Mouse (Mus musculus) midbrain, embryonic 14.5 days (tissue): ENCODE results near the gene Spsb3. TPM values are rescaled to one million over a fixed set of nuclear protein-coding genes. Genes with fewer than 3 reads are reported as not detected.

Source experiments
- ATAC-seq: fragments of 200-750 bp; cut with Nextera tagmentation; 2 replicates; pipeline ENCODE4 v1.8.0; 2017; ENCODE audit warnings: moderate number of reproducible peaks, moderate library complexity; ENCODE audit not compliant: low FRiP score, low TSS enrichment
- DNase-seq: peaks from one replicate; pipeline ENCODE4 v3.0.0-alpha.2; 2015
- H3K27ac ChIP-seq: fragments of 300-500 bp; sonication (generic); replicated peaks from 2 replicates; pipeline ENCODE4 v1.5.1; 2014; ENCODE audit warnings: mild to moderate bottlenecking, low read depth, low read length, moderate library complexity
- H3K27me3 ChIP-seq: fragments of 300-500 bp; sonication (generic); 2 replicates; pipeline ENCODE4 v1.6.1; 2014; ENCODE audit warnings: low read length, control low read depth, mixed read lengths; ENCODE audit not compliant: control insufficient read depth, insufficient read depth
- H3K36me3 ChIP-seq: fragments of 300-500 bp; sonication (generic); 2 replicates; pipeline ENCODE4 v1.6.1; 2014; ENCODE audit warnings: low read length, control low read depth; ENCODE audit not compliant: control insufficient read depth, insufficient read depth
- H3K4me1 ChIP-seq: fragments of 300-500 bp; sonication (generic); 2 replicates; pipeline ENCODE4 v1.6.1; 2014; ENCODE audit warnings: mild to moderate bottlenecking, antibody characterized with exemption, low read length, control low read depth; ENCODE audit not compliant: control insufficient read depth, insufficient read depth
- H3K4me2 ChIP-seq: fragments of 300-500 bp; sonication (generic); 2 replicates; pipeline ENCODE4 v1.6.1; 2014; ENCODE audit warnings: mild to moderate bottlenecking, low read length, moderate library complexity
- H3K4me3 ChIP-seq: fragments of 300-500 bp; sonication (generic); replicated peaks from 2 replicates; pipeline ENCODE4 v1.5.1; 2014; ENCODE audit warnings: low read depth, low read length
- H3K9ac ChIP-seq: fragments of 300-500 bp; sonication (generic); replicated peaks from 2 replicates; pipeline ENCODE4 v1.6.1; 2014; ENCODE audit warnings: mild to moderate bottlenecking, low read length, moderate library complexity
- H3K9me3 ChIP-seq: fragments of 300-500 bp; sonication (generic); 2 replicates; pipeline ENCODE4 v1.6.1; 2016; ENCODE audit warnings: low read length, control low read depth, mixed read lengths; ENCODE audit not compliant: control insufficient read depth
- WGBS: fragments of 180-500 bp; shearing (Covaris S2); extraction: QIAGEN DNeasy Blood & Tissue Kit; methylation state at CpG from one replicate; pipeline ENCODE4 v1.1.7; 2014; 5-methylcytosine and 5-hydroxymethylcytosine counted together
- polyA plus RNA-seq: library from polyadenylated mRNA; unstranded; fragments of >200 nt; fragmentation: Nextera tagmentation; extraction: Ambion mirVana; gene quantifications from 2 replicates; pipeline ENCODE4 v1.2.1, GENCODE M21; 2014

Gene Spsb3
- polyA plus RNA-seq, 1 experiment from 2014 or later, result 77.3 TPM

GRCm38 (mm10) chr17:24892785-24893184 lies 6.3 kb downstream of the Spsb3 start:
- DNase-seq (no peak), ATAC-seq (no peak)
- Histone ChIP-seq H3K27ac (no peak overlapping the region), H3K27me3 (no peaks in the 10 kb centered on the region), H3K4me1 (peaks cover 34% of the 10 kb centered on the region), H3K4me2 (no peak overlapping the region), H3K9me3 (no peaks in the 10 kb centered on the region), H3K36me3 (peaks cover 65% of the 10 kb centered on the region), H3K9ac (no peak overlapping the region), H3K4me3 (no peak overlapping the region)
- 88% methylated on average over 12 of the region's 12 CpGs for WGBS

- 96% methylated on average over 2 of the region's 2 CpGs for WGBS
- H3K9me3 ChIP-seq, result no peaks in the 10 kb centered on the region
- H3K4me2 ChIP-seq, result no peak overlapping the region
- no peak for ATAC-seq
- H3K4me3 ChIP-seq, result 0 out of 2 replicates have a peak overlapping the region, but pooled peaks have one; percentile 2
- H3K4me1 ChIP-seq, result peaks cover 31% of the 10 kb centered on the region
- no peaks in the 10 kb centered on the region for H3K27me3 ChIP-seq
- H3K9ac ChIP-seq, result no peak overlapping the region
- H3K27ac ChIP-seq, result no peak overlapping the region
- H3K36me3 ChIP-seq, result peaks cover 70% of the 10 kb centered on the region
- no peak for DNase-seq
These were observed 6.8 kb downstream of the Spsb3 start for GRCm38 (mm10) chr17:24893276-24893675.

- 11% methylated on average over 31 of the region's 31 CpGs for WGBS
- Histone ChIP-seq H3K4me3 (peak overlapping the region; percentile 83), H3K36me3 (peaks cover 71% of the 10 kb centered on the region), H3K9ac (peak overlapping the region; percentile 82), H3K4me2 (peak overlapping the region; percentile 100), H3K9me3 (no peaks in the 10 kb centered on the region), H3K4me1 (peaks cover 31% of the 10 kb centered on the region), H3K27me3 (no peaks in the 10 kb centered on the region), H3K27ac (peak overlapping the region; percentile 83)
- DNase-seq (peak; percentile 37), ATAC-seq (no peak; the same call in 1 of the 2 replicates)
These were observed 7.9 kb downstream of the Spsb3 start for GRCm38 (mm10) chr17:24894061-24894994.

- DNase-seq, result peak; percentile 94
- Histone ChIP-seq H3K27ac (peak within 1 kb of the TSS; percentile 83), H3K4me3 (peak within 1 kb of the TSS; percentile 83), H3K4me1 (peaks cover 31% of the 10 kb centered on the region), H3K9ac (peak within 1 kb of the TSS; percentile 82), H3K27me3 (no peaks in the 10 kb centered on the region), H3K4me2 (peak within 1 kb of the TSS; percentile 100), H3K36me3 (peaks cover 72% of the 10 kb centered on the region), H3K9me3 (no peaks in the 10 kb centered on the region)
- under 1% methylated on average over 62 of the region's 62 CpGs for WGBS
- peak; percentile 63; the same call in 1 of the 2 replicates for ATAC-seq
These were observed 8.6 kb downstream of the Spsb3 start, which contains the start of the genes Eme2 and Mrps34 for GRCm38 (mm10) chr17:24894995-24895547. Gene Eme2, minus strand, starts transcription at chr17:24895087. Gene Mrps34, plus strand, starts transcription at chr17:24895116.

GRCm38 (mm10) chr17:24895571-24896240 lies 9.3 kb downstream of the Spsb3 start:
- H3K9me3 ChIP-seq, result no peaks in the 10 kb centered on the region
- ATAC-seq, result no peak
- peak overlapping the region; percentile 100 for H3K4me2 ChIP-seq
- 11% methylated on average over 23 of the region's 23 CpGs for WGBS
- peak overlapping the region; percentile 82 for H3K9ac ChIP-seq
- H3K4me3 ChIP-seq, result peak overlapping the region; percentile 83
- H3K27ac ChIP-seq, result peak overlapping the region; percentile 83
- no peaks in the 10 kb centered on the region for H3K27me3 ChIP-seq
- DNase-seq, result no peak
- peaks cover 72% of the 10 kb centered on the region for H3K36me3 ChIP-seq
- H3K4me1 ChIP-seq, result peaks cover 31% of the 10 kb centered on the region

- peak within 1 kb of the TSS; percentile 83 for H3K4me3 ChIP-seq
- DNase-seq, result peak; percentile 85
- peak; percentile 73 for ATAC-seq
- no peaks in the 10 kb centered on the region for H3K27me3 ChIP-seq
- H3K27ac ChIP-seq, result peak within 1 kb of the TSS; percentile 83
- peak within 1 kb of the TSS; percentile 100 for H3K4me2 ChIP-seq
- no peaks in the 10 kb centered on the region for H3K9me3 ChIP-seq
- WGBS, result 2% methylated on average over 50 of the region's 50 CpGs
- H3K9ac ChIP-seq, result peak within 1 kb of the TSS; percentile 82
- H3K4me1 ChIP-seq, result peaks cover 31% of the 10 kb centered on the region
- peaks cover 72% of the 10 kb centered on the region for H3K36me3 ChIP-seq
These were observed 10.0 kb downstream of the Spsb3 start, which contains the start of gene Nme3 for GRCm38 (mm10) chr17:24896241-24896992. Gene Nme3, plus strand, starts transcription at chr17:24896500.

- H3K9ac ChIP-seq, result peak overlapping the region; percentile 82
- peaks cover 31% of the 10 kb centered on the region for H3K4me1 ChIP-seq
- peak overlapping the region; percentile 100 for H3K4me2 ChIP-seq
- peak overlapping the region; percentile 83 for H3K4me3 ChIP-seq
- H3K27me3 ChIP-seq, result no peaks in the 10 kb centered on the region
- H3K9me3 ChIP-seq, result no peaks in the 10 kb centered on the region
- peak overlapping the region; percentile 83 for H3K27ac ChIP-seq
- 39% methylated on average over 11 of the region's 11 CpGs for WGBS
- no peak for ATAC-seq
- DNase-seq, result no peak
- H3K36me3 ChIP-seq, result peaks cover 72% of the 10 kb centered on the region
These were observed 10.5 kb downstream of the Spsb3 start for GRCm38 (mm10) chr17:24896993-24897269.

- Histone ChIP-seq H3K4me1 (peaks cover 31% of the 10 kb centered on the region), H3K27me3 (no peaks in the 10 kb centered on the region), H3K36me3 (peaks cover 72% of the 10 kb centered on the region), H3K4me3 (peak overlapping the region; percentile 83; the same call in 1 of the 2 replicates), H3K9me3 (no peaks in the 10 kb centered on the region), H3K4me2 (peak overlapping the region; percentile 100), H3K27ac (no peak overlapping the region), H3K9ac (peak overlapping the region; percentile 82)
- WGBS, result 72% methylated on average over 4 of the region's 4 CpGs
- ATAC-seq, result no peak
- DNase-seq, result no peak
These were observed 11.2 kb downstream of the Spsb3 start for GRCm38 (mm10) chr17:24897600-24897999.
